Mouse (Mus musculus) lung, postnatal 10 days (tissue): Measurements from ENCODE around the gene Adgrg5.

ENCODE experiments used
- DNase-seq: peaks from one replicate; pipeline ENCODE4 v3.0.0; 2021

Gene Adgrg5

GRCm38 (mm10) chr8:94917851-94918495, 5.5 kb upstream of the Adgrg5 start, which contains the start of gene Ccdc102a:
Gene Ccdc102a (minus strand): TSS chr8:94918098.
- peak; percentile 73 for DNase-seq

- DNase-seq = no peak
These were observed 4.2 kb upstream of the Adgrg5 start for GRCm38 (mm10) chr8:94919256-94919655.

- no peak for DNase-seq
These were observed 1.3 kb upstream of the Adgrg5 start for GRCm38 (mm10) chr8:94922176-94922575.

- DNase-seq = peak; percentile 63
These were observed 892 bp upstream of the Adgrg5 start for GRCm38 (mm10) chr8:94922602-94923001.

GRCm38 (mm10) chr8:94928227-94928626, 4.7 kb downstream of the Adgrg5 start:
- no peak for DNase-seq

- DNase-seq = no peak
These were observed 10.4 kb downstream of the Adgrg5 start for GRCm38 (mm10) chr8:94933918-94934317.

GRCm38 (mm10) chr8:94935172-94935571, 11.7 kb downstream of the Adgrg5 start:
- no peak for DNase-seq

GRCm38 (mm10) chr8:94942566-94942965, 19.1 kb downstream of the Adgrg5 start:
- peak; percentile 70 for DNase-seq

- DNase-seq = no peak
These were observed 21.7 kb downstream of the Adgrg5 start for GRCm38 (mm10) chr8:94945185-94945584.

GRCm38 (mm10) chr8:94948421-94948820, 24.9 kb downstream of the Adgrg5 start:
- DNase-seq = no peak

- DNase-seq = no peak
These were observed 25.5 kb downstream of the Adgrg5 start for GRCm38 (mm10) chr8:94949010-94949409.

GRCm38 (mm10) chr8:94950046-94950445, 26.6 kb downstream of the Adgrg5 start:
- DNase-seq = peak; percentile 84

GRCm38 (mm10) chr8:94950458-94950857, 27.0 kb downstream of the Adgrg5 start:
- DNase-seq = no peak

- no peak for DNase-seq
These were observed 28.6 kb downstream of the Adgrg5 start for GRCm38 (mm10) chr8:94952086-94952485.

GRCm38 (mm10) chr8:94953624-94954367, 30.3 kb downstream of the Adgrg5 start:
- no peak for DNase-seq

GRCm38 (mm10) chr8:94954368-94954737, 30.9 kb downstream of the Adgrg5 start:
- peak; percentile 69 for DNase-seq

- peak; percentile 67 for DNase-seq
These were observed 31.6 kb downstream of the Adgrg5 start for GRCm38 (mm10) chr8:94954921-94955758.

GRCm38 (mm10) chr8:94956078-94956574, 32.6 kb downstream of the Adgrg5 start:
- DNase-seq = no peak

- DNase-seq = no peak
These were observed 38.7 kb downstream of the Adgrg5 start for GRCm38 (mm10) chr8:94962201-94962600.

GRCm38 (mm10) chr8:94964828-94965227, 41.3 kb downstream of the Adgrg5 start:
- no peak for DNase-seq

- DNase-seq = peak; percentile 73
These were observed 43.1 kb downstream of the Adgrg5 start for GRCm38 (mm10) chr8:94966578-94966977.

GRCm38 (mm10) chr8:94967071-94967470, 43.6 kb downstream of the Adgrg5 start:
- DNase-seq = peak; percentile 45

- peak; percentile 67 for DNase-seq
These were observed 44.1 kb downstream of the Adgrg5 start for GRCm38 (mm10) chr8:94967554-94967953.
